Mouse (Mus musculus) limb, embryonic 13.5 days (tissue): Measurements from ENCODE around the gene Adgre1. TPM values are rescaled to one million over a fixed set of nuclear protein-coding genes. Genes with fewer than 3 reads are reported as not detected.
"Not testable (repeated sequence)": the region's sequence is repeated elsewhere in the genome, so short reads cannot be mapped to it uniquely, and the experiment has no call there.

Experiments
- ATAC-seq: fragments of 200-750 bp; cut with Nextera tagmentation; 2 replicates; pipeline ENCODE4 v1.8.0; 2017; ENCODE audit warnings: low read depth, moderate number of reproducible peaks, moderate TSS enrichment; ENCODE audit not compliant: low FRiP score
- H3K27ac ChIP-seq: fragments of 300-500 bp; sonication (generic); 2 replicates; pipeline ENCODE4 v1.5.1; 2015; ENCODE audit warnings: inconsistent platforms, mild to moderate bottlenecking, moderate library complexity
- H3K27me3 ChIP-seq: fragments of 300-500 bp; sonication (generic); 2 replicates; pipeline ENCODE4 v1.6.1; 2015; ENCODE audit warnings: mild to moderate bottlenecking, inconsistent platforms
- H3K36me3 ChIP-seq: fragments of 300-500 bp; sonication (generic); 2 replicates; pipeline ENCODE4 v1.6.1; 2015; ENCODE audit warnings: inconsistent platforms, mild to moderate bottlenecking, moderate library complexity
- H3K4me1 ChIP-seq: fragments of 300-500 bp; sonication (generic); 2 replicates; pipeline ENCODE4 v1.6.1; 2015; ENCODE audit warnings: inconsistent platforms
- H3K4me2 ChIP-seq: fragments of 300-500 bp; sonication (generic); replicated peaks from 2 replicates; pipeline ENCODE4 v1.6.1; 2015; ENCODE audit warnings: inconsistent platforms, mild to moderate bottlenecking, moderate library complexity
- H3K4me3 ChIP-seq: fragments of 300-500 bp; sonication (generic); 2 replicates; pipeline ENCODE4 v1.5.1; 2015; ENCODE audit warnings: moderate library complexity, mild to moderate bottlenecking, inconsistent platforms
- H3K9ac ChIP-seq: fragments of 300-500 bp; sonication (generic); 2 replicates; pipeline ENCODE4 v1.6.1; 2015; ENCODE audit warnings: mild to moderate bottlenecking, inconsistent platforms
- H3K9me3 ChIP-seq: fragments of 300-500 bp; sonication (generic); 2 replicates; pipeline ENCODE4 v1.6.1; 2016; ENCODE audit warnings: inconsistent platforms
- WGBS: fragments of 180-500 bp; shearing (Covaris S2); methylation state at CpG from one replicate; pipeline ENCODE4 v1.1.7; 2015; 5-methylcytosine and 5-hydroxymethylcytosine counted together
- polyA plus RNA-seq: library from polyadenylated mRNA; unstranded; fragments of >200 nt; fragmentation: Nextera tagmentation; extraction: Ambion mirVana; gene quantifications from 2 replicates; pipeline ENCODE4 v1.2.1, GENCODE M21; 2015

Gene Adgre1
- polyA plus RNA-seq: 6.1 and 6.4 TPM in 2 replicates

DNA sequence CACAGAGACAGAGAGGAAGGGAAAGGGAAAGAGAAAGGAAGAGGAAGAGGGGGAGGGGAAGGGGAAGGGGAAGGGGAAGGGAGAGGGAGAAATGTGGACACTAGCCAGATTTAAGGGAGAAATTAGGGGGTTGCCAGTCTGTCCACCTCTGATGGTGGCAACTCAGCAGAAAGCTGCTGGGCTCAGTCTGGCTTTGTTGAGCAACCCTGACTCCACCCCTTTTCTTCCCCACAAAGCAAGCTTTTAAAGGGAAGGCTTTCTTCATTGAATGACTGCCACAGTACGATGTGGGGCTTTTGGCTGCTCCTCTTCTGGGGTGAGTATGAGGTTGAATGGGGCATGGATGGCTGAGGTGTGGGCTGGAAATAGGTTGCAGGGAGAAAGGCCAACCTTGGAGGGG is at the start of gene Adgre1:
TSS of gene Adgre1 (plus strand) at position 251 of the 400 bp plus-strand sequence.
- Histone ChIP-seq H3K27ac (no peak within 1 kb of the TSS), H3K36me3 (no peaks in the 10 kb centered on the region), H3K9me3 (no peaks in the 10 kb centered on the region), H3K27me3 (no peaks in the 10 kb centered on the region), H3K4me2 (no peak within 1 kb of the TSS), H3K4me3 (no peak within 1 kb of the TSS), H3K9ac (no peak within 1 kb of the TSS), H3K4me1 (no peaks in the 10 kb centered on the region)
- 29% methylated on average over 1 of the region's 1 CpGs for WGBS
- no peak for ATAC-seq

- Histone ChIP-seq H3K9ac (no peak overlapping the region), H3K4me1 (no peaks in the 10 kb centered on the region), H3K36me3 (no peaks in the 10 kb centered on the region), H3K4me3 (no peak overlapping the region), H3K9me3 (no peaks in the 10 kb centered on the region), H3K4me2 (no peak overlapping the region), H3K27ac (no peak overlapping the region), H3K27me3 (no peaks in the 10 kb centered on the region)
- no peak for ATAC-seq
- WGBS: 31% methylated on average over 13 of the region's 13 CpGs
Observed at GRCm38 (mm10) chr17:57311801-57312200, 46.7 kb upstream of the Adgre1 start.

GRCm38 (mm10) chr17:57327615-57328014 is 30.9 kb upstream of the Adgre1 start:
- Histone ChIP-seq H3K27me3 (no peaks in the 10 kb centered on the region), H3K27ac (no peak overlapping the region), H3K4me2 (no peak overlapping the region), H3K9ac (no peak overlapping the region; the same call in 1 of the 2 replicates), H3K4me1 (0 out of 2 replicates have a peak, but pooled peaks cover 3% of the 10 kb centered on the region), H3K9me3 (no peaks in the 10 kb centered on the region), H3K4me3 (no peak overlapping the region), H3K36me3 (no peaks in the 10 kb centered on the region)
- no peak for ATAC-seq
- 67% methylated on average over 8 of the region's 8 CpGs for WGBS

- H3K27ac ChIP-seq: no peak overlapping the region
- H3K9me3 ChIP-seq: no peaks in the 10 kb centered on the region
- no peaks in the 10 kb centered on the region for H3K27me3 ChIP-seq
- H3K4me2 ChIP-seq: no peak overlapping the region
- no peak for ATAC-seq
- H3K36me3 ChIP-seq: no peaks in the 10 kb centered on the region
- H3K4me3 ChIP-seq: no peak overlapping the region
- 62% methylated on average over 4 of the region's 6 CpGs for WGBS
- 0 out of 2 replicates have a peak, but pooled peaks cover 3% of the 10 kb centered on the region for H3K4me1 ChIP-seq
- no peak overlapping the region for H3K9ac ChIP-seq
Observed at GRCm38 (mm10) chr17:57328944-57329343, 29.5 kb upstream of the Adgre1 start.

- no peaks in the 10 kb centered on the region for H3K9me3 ChIP-seq
- no peak overlapping the region for H3K4me2 ChIP-seq
- H3K27ac ChIP-seq: no peak overlapping the region
- 90% methylated on average over 8 of the region's 8 CpGs for WGBS
- H3K36me3 ChIP-seq: no peaks in the 10 kb centered on the region
- no peak for ATAC-seq
- 0 out of 2 replicates have a peak, but pooled peaks cover 3% of the 10 kb centered on the region for H3K4me1 ChIP-seq
- H3K4me3 ChIP-seq: no peak overlapping the region
- no peak overlapping the region for H3K9ac ChIP-seq
- H3K27me3 ChIP-seq: no peaks in the 10 kb centered on the region
Observed at GRCm38 (mm10) chr17:57330993-57331392, 27.5 kb upstream of the Adgre1 start.

GRCm38 (mm10) chr17:57332241-57332640 is 26.2 kb upstream of the Adgre1 start:
- Histone ChIP-seq H3K27me3 (no peaks in the 10 kb centered on the region), H3K4me2 (no peak overlapping the region), H3K36me3 (no peaks in the 10 kb centered on the region), H3K4me1 (0 out of 2 replicates have a peak, but pooled peaks cover 3% of the 10 kb centered on the region), H3K27ac (no peak overlapping the region), H3K4me3 (no peak overlapping the region), H3K9me3 (no peaks in the 10 kb centered on the region), H3K9ac (no peak overlapping the region)
- no peak for ATAC-seq
- 84% methylated on average over 4 of the region's 4 CpGs for WGBS

DNA sequence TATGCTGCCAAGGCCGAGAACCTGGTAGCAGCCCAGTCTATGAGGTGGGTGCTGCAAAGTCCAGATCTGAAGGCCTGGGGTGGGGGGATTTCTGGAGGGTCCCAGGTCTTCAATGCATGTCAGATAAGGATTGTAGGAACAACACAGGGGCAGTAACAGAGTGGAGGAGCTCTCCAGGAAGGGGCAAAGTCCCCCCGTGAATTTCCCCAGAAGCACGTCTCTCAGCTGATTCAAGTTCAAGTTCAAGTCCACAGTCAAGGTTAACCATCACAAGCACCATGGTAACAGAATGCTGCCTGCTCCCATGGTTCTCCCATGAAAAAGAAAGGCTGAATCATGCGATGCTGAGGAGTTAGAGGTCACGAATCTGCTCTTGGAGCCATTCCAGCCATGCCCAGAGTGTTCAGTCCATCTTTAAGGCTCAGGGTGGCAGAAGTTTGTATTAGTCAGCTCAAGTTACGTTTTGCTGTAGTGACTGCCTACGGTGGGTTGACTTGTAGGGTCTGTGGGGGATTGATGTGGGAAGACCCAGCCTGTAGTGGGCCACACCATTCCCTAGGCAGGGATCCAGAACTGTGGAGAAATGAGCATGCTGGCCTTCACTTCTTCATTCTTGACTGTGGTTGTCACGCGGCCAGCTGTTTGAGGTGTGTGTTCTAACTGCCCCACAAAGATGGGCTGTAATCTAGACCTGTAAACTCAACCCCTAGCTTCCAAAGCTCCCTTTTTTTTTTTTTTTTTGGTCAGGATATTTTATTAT is 24.3 kb upstream of the Adgre1 start:
- Histone ChIP-seq H3K4me3 (no peak overlapping the region), H3K36me3 (no peaks in the 10 kb centered on the region), H3K9ac (no peak overlapping the region), H3K4me1 (no peaks in the 10 kb centered on the region), H3K4me2 (no peak overlapping the region), H3K27me3 (no peaks in the 10 kb centered on the region), H3K9me3 (no peaks in the 10 kb centered on the region), H3K27ac (no peak overlapping the region)
- no peak for ATAC-seq
- WGBS: 70% methylated on average over 9 of the region's 9 CpGs

GRCm38 (mm10) chr17:57334761-57335150 is 23.7 kb upstream of the Adgre1 start:
- no peak overlapping the region for H3K9ac ChIP-seq
- no peaks in the 10 kb centered on the region for H3K36me3 ChIP-seq
- H3K27ac ChIP-seq: no peak overlapping the region
- H3K4me3 ChIP-seq: no peak overlapping the region
- 7% methylated on average over 16 of the region's 16 CpGs for WGBS
- no peaks in the 10 kb centered on the region for H3K9me3 ChIP-seq
- ATAC-seq: peak; percentile 28; the same call in 1 of the 2 replicates
- no peaks in the 10 kb centered on the region for H3K4me1 ChIP-seq
- H3K4me2 ChIP-seq: no peak overlapping the region
- no peaks in the 10 kb centered on the region for H3K27me3 ChIP-seq

GRCm38 (mm10) chr17:57335194-57335593 is 23.3 kb upstream of the Adgre1 start:
- 68% methylated on average over 9 of the region's 9 CpGs for WGBS
- not testable (repeated sequence) for H3K4me3 ChIP-seq, H3K9me3 ChIP-seq, ATAC-seq, H3K4me2 ChIP-seq, H3K27me3 ChIP-seq, H3K27ac ChIP-seq, H3K9ac ChIP-seq, H3K4me1 ChIP-seq, H3K36me3 ChIP-seq

GRCm38 (mm10) chr17:57335673-57336303 is 22.7 kb upstream of the Adgre1 start:
- Histone ChIP-seq H3K4me2 (no peak overlapping the region), H3K27me3 (no peaks in the 10 kb centered on the region), H3K4me1 (no peaks in the 10 kb centered on the region), H3K36me3 (no peaks in the 10 kb centered on the region), H3K9ac (no peak overlapping the region), H3K9me3 (no peaks in the 10 kb centered on the region), H3K4me3 (no peak overlapping the region), H3K27ac (no peak overlapping the region)
- ATAC-seq: peak; percentile 88
- WGBS: 9% methylated on average over 11 of the region's 11 CpGs

- no peak for ATAC-seq
- Histone ChIP-seq H3K36me3 (no peaks in the 10 kb centered on the region), H3K9me3 (no peaks in the 10 kb centered on the region), H3K9ac (no peak overlapping the region), H3K4me3 (no peak overlapping the region), H3K4me1 (no peaks in the 10 kb centered on the region), H3K4me2 (no peak overlapping the region), H3K27me3 (no peaks in the 10 kb centered on the region), H3K27ac (no peak overlapping the region)
- 84% methylated on average over 10 of the region's 10 CpGs for WGBS
Observed at GRCm38 (mm10) chr17:57337996-57338395, 20.5 kb upstream of the Adgre1 start.

- no peaks in the 10 kb centered on the region for H3K9me3 ChIP-seq
- WGBS: 74% methylated on average over 9 of the region's 9 CpGs
- no peak overlapping the region for H3K27ac ChIP-seq
- ATAC-seq: no peak
- no peaks in the 10 kb centered on the region for H3K27me3 ChIP-seq
- no peak overlapping the region for H3K4me2 ChIP-seq
- H3K4me3 ChIP-seq: no peak overlapping the region
- H3K36me3 ChIP-seq: no peaks in the 10 kb centered on the region
- no peaks in the 10 kb centered on the region for H3K4me1 ChIP-seq
- no peak overlapping the region for H3K9ac ChIP-seq
Observed at GRCm38 (mm10) chr17:57339298-57339697, 19.2 kb upstream of the Adgre1 start.
